21 mouse cellular contexts compared by ENCODE assay signal in the genomic region with DNA sequence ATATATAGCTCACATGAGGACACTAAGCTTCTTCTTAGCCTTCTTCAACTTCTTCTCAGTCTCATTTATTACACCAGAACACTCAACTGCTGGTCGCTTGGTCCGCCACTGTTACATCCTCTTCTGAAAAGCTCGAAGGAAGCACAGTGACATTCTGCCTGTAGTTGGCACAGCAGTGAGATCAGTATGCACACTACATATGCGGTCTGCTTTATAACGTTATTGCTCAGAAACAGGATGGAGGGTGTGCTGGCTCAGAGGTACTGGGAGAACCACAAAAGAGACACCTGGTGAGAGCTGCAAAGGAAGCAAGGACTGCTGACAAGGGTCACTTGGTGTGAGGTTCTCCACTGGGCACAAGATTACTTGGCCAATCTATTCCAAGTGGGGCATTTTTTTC.
DNase-seq lines count a peak whose midpoint lies in the region.
"Had no signal": no experiment of that assay in that cellular context is flagged by ENCODE, and none has a peak within 500 bp of the region (broad histone marks: within the 10 kb centered on the region; RNA-seq: fewer than 3 reads in every experiment).

No protein-coding gene starts in this region.

- peak; percentile 41 to 53 for DNase-seq in CD8-positive naive resting alpha-beta T cell, adult 2 months (ENCODE audit: low read depth in 2 of 2, low spot score in 2 of 2)
- DNase-seq in induced T-regulatory cell, adult 2 months (ENCODE audit: low read depth), result peak; percentile 71
- DNase-seq in splenic B cell, adult 2 months (ENCODE audit: low read depth, low spot score), result peak; percentile 5
- peak; percentile 66 for DNase-seq in thymus, postnatal 25 days
- no peak for DNase-seq in layer of hippocampus, adult 8-10 months (ENCODE audit: low spot score in 2 of 2)
- DNase-seq in ovary, postnatal 10 days (ENCODE audit: low spot score), result no peak
- DNase-seq in cerebellum, postnatal 10 days, result no peak
- DNase-seq in spleen, postnatal 10 days (ENCODE audit: low spot score in 2 of 2), result no peak
- DNase-seq: adrenal gland, adult 8-10 months; cerebellum, adult 11-12 months; cerebellum, postnatal 25 days; gastrocnemius, postnatal 36 days; heart, postnatal 4 days; kidney, adult 11 months; liver, postnatal 0 days had no signal

- no peaks in the 10 kb centered on the region for H3K36me3 ChIP-seq in splenic B cell, adult 2 months (ENCODE audit: control insufficient read depth, insufficient read depth, low read length, poor library complexity, severe bottlenecking)
- H3K36me3 ChIP-seq: embryonic facial prominence, embryonic 12.5 days; forebrain, embryonic 12.5 days; heart, embryonic 15.5 days; kidney, embryonic 15.5 days; midbrain, embryonic 12.5 days; neural tube, embryonic 13.5 days had no signal

- no peaks in the 10 kb centered on the region for H3K27me3 ChIP-seq in splenic B cell, adult 2 months (ENCODE audit: control insufficient read depth, insufficient read depth, low read length, poor library complexity, severe bottlenecking)
- H3K27me3 ChIP-seq: embryonic facial prominence, embryonic 12.5 days; forebrain, embryonic 12.5 days; heart, embryonic 15.5 days; kidney, embryonic 15.5 days; midbrain, embryonic 12.5 days; neural tube, embryonic 13.5 days had no signal

Comparison
In these comparisons a context has a peak if more than half of its experiments do, and no peak if none do; other contexts are left out.
1. DNase-seq: peak in CD8-positive naive resting alpha-beta T cell, adult 2 months (2 of 2), induced T-regulatory cell, adult 2 months (single experiment), splenic B cell, adult 2 months (single experiment) and thymus, postnatal 25 days (single experiment); none in layer of hippocampus, adult 8-10 months (0 of 2), ovary, postnatal 10 days (single experiment), cerebellum, postnatal 10 days (0 of 2) and spleen, postnatal 10 days (0 of 2).